Mouse (Mus musculus) brain, adult 2 months (tissue): Measurements from ENCODE around the gene Relb.
A peak's percentile ranks its signal among the peaks of the same experiment; 100 is the strongest.

Source experiments
- DNase-seq: peaks from one replicate; pipeline ENCODE4 v3.0.0; 2011; ENCODE audit warnings: low read depth, low spot score

Relb gene

GRCm38 (mm10) chr7:19629361-19629734, at the start of gene Relb:
Gene Relb (minus strand): TSS chr7:19629438.
- peak; percentile 83 for DNase-seq

- DNase-seq, result no peak
These were observed 49.7 kb upstream of the Relb start for GRCm38 (mm10) chr7:19678901-19679300.

- no peak for DNase-seq
These were observed 48.6 kb upstream of the Relb start, which contains the start of gene Apoc2 for GRCm38 (mm10) chr7:19677872-19678271. Gene Apoc2 (minus strand): TSS chr7:19677941.

GRCm38 (mm10) chr7:19676662-19677061, 47.4 kb upstream of the Relb start:
- DNase-seq, result no peak

- no peak for DNase-seq
These were observed 46.6 kb upstream of the Relb start for GRCm38 (mm10) chr7:19675824-19676223.

GRCm38 (mm10) chr7:19673083-19673699, 44.0 kb upstream of the Relb start:
- DNase-seq, result no peak

- no peak for DNase-seq
These were observed 42.3 kb upstream of the Relb start for GRCm38 (mm10) chr7:19671511-19671910.

- peak; percentile 98 for DNase-seq
These were observed 39.9 kb upstream of the Relb start for GRCm38 (mm10) chr7:19668947-19669721.

- DNase-seq, result no peak
These were observed 38.2 kb upstream of the Relb start for GRCm38 (mm10) chr7:19667434-19667833.

- no peak for DNase-seq
These were observed 37.5 kb upstream of the Relb start for GRCm38 (mm10) chr7:19666750-19667149.

- peak; percentile 99 for DNase-seq
These were observed 36.0 kb upstream of the Relb start, which contains the start of gene Clptm1 for GRCm38 (mm10) chr7:19664955-19665841. Gene Clptm1 (minus strand): TSS chr7:19665033.

GRCm38 (mm10) chr7:19664455-19664954, 35.3 kb upstream of the Relb start:
- DNase-seq, result no peak

GRCm38 (mm10) chr7:19663940-19664339, 34.7 kb upstream of the Relb start:
- DNase-seq, result peak; percentile 30

- no peak for DNase-seq
These were observed 23.4 kb upstream of the Relb start for GRCm38 (mm10) chr7:19652614-19653013.

GRCm38 (mm10) chr7:19651063-19651786, 22.0 kb upstream of the Relb start:
- DNase-seq, result no peak

GRCm38 (mm10) chr7:19641223-19641622, 12.0 kb upstream of the Relb start:
- peak; percentile 67 for DNase-seq

- no peak for DNase-seq
These were observed 6.0 kb upstream of the Relb start for GRCm38 (mm10) chr7:19635074-19635827.

- no peak for DNase-seq
These were observed 5.4 kb upstream of the Relb start for GRCm38 (mm10) chr7:19634591-19634990.

- no peak for DNase-seq
These were observed 4.6 kb upstream of the Relb start for GRCm38 (mm10) chr7:19633855-19634254.

GRCm38 (mm10) chr7:19633197-19633596, 4.0 kb upstream of the Relb start:
- no peak for DNase-seq
